Mouse (Mus musculus) gonadal fat pad, adult 2 months (tissue): ENCODE data around the gene Scgb3a1. TPM values are rescaled to one million over a fixed set of nuclear protein-coding genes. Genes with fewer than 3 reads are reported as not detected.

Source experiments
- DNase-seq: peaks from one replicate; pipeline ENCODE4 v3.0.0-alpha.2; 2012; ENCODE audit warnings: low read depth
- polyA plus RNA-seq: library from polyadenylated mRNA; depleted of rRNA; stranded (reverse); fragments of >200 nt; gene quantifications from 2 replicates; pipeline ENCODE4 v1.2.3, GENCODE M21; 2012; rRNA removed

Scgb3a1 gene
- polyA plus RNA-seq = not detected in 2 replicates

- DNase-seq = no peak
Observed at GRCm38 (mm10) chr11:49663310-49663709, at the start of gene Scgb3a1. Gene Scgb3a1, plus strand, starts transcription at chr11:49663610.

DNA sequence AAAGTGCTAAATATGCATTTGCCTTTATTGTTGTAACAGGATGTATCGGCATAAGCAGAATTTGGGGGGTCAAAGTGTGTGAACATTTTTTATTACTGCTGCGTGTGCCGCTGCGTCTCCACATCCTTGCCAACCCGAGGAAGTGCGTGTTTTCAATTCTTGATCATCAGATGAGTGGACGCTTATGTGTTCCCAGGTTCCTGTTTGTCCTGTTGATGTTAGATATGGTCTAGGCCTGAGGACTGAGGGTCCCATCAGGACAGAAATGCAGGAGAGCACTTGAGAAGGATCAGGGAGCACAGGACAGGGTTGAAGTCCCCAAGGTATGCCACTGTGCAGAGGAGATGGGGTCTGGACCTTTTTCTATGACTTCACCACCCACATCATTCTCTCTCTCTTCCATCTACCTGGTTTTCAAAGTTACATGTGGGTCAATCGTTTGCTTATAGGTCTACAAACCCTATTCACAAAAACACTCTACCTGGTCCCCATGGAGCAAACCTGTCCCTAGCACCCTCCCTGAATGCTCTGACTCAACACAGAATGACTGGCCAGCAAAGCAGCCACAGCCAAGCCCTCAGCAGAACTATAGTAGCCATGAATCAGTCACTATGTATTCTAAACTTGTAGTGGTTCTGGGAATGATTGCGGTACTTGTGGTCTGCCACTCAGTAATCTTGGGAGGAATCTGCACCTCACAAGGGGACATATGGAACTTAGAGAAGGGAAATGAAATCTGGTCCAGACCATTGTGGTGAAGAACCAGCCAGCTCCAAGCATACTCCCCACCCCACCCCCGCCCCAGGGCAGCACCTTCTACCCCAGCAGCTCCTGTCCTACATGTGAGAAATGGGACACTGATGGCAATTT is 47.3 kb upstream of the Scgb3a1 start:
- DNase-seq = no peak

GRCm38 (mm10) chr11:49618476-49618875 is 44.9 kb upstream of the Scgb3a1 start:
- DNase-seq = no peak

GRCm38 (mm10) chr11:49621953-49622352 is 41.5 kb upstream of the Scgb3a1 start:
- DNase-seq = no peak

- DNase-seq = no peak
Observed at GRCm38 (mm10) chr11:49624156-49624555, 39.3 kb upstream of the Scgb3a1 start.

DNA sequence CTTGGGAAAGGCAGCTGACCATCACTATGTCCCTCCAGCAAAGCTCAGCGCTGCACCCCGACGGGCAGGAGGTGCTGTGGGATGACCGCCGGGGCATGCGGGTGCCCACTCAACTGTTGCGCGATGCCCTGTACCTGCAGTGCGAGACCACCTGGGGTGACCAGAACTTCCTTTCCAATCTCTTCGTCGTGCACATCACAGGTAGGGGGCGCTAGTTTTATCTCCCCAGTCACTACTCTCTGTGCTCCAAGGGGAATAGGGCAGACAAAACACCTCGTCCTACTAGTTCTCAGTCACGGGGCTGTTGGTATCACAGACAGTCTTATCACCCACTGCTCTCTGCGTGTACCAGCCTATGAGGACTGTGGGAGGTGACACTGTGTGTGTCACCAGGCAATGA is 37.5 kb upstream of the Scgb3a1 start:
- DNase-seq = no peak

DNA sequence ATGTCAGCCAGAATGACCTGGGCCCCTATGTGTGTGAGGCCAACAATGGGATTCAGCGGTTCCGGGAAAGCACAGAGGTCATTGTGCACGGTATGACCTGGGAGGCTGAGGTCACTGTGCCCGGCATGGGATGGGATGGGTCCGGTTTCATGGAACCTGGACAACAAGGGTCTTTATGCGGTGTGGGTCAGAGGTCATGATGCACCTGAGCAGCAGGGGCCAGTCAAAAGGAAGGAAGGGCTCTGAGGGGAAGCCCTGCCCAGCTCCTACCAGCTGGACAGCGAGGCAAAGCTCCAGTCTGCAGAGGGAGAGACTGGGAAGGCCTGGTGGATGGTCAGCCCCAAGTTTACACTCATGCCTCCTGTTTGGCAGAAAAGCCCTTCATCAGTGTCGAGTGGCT is 36.7 kb upstream of the Scgb3a1 start:
- DNase-seq = no peak

- DNase-seq = no peak
Observed at GRCm38 (mm10) chr11:49631154-49631553, 32.3 kb upstream of the Scgb3a1 start.

DNA sequence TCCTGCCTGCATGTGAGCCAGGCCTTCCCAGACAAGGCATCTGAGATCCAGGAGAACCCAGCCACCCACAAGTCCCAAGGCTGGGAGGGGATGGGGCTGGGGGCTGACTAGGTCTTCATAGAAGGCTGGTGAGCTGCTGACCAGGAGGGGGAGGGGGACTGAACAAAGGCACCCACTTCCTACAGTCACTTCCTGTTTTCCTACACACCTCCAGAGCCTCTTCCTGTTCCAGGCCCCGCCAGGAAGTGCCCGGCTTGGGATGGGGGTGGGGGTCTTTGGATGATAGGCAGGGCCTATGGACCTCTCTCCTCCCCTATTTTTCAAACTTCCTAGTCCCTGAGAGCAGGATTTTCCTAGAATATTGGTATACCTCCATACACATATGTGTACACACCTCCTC is 31.2 kb upstream of the Scgb3a1 start:
- no peak for DNase-seq

DNA sequence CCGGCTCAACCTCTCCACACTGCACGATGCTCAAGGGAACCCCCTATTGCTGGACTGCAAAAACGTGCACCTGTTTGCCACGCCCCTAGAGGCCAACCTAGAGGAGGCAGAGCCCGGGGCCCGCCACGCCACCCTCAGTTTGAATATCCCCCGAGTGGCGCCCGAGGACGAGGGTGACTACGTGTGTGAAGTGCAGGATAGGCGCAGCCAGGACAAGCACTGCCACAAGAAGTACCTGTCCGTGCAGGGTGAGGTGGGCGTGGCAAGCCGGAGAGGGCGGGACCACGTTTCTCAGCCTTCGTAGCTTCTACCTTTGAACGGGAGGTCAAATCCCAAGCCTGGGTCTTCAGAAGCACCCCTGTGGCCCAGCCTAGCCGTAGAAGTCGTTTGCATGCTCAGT is 29.3 kb upstream of the Scgb3a1 start:
- no peak for DNase-seq

DNA sequence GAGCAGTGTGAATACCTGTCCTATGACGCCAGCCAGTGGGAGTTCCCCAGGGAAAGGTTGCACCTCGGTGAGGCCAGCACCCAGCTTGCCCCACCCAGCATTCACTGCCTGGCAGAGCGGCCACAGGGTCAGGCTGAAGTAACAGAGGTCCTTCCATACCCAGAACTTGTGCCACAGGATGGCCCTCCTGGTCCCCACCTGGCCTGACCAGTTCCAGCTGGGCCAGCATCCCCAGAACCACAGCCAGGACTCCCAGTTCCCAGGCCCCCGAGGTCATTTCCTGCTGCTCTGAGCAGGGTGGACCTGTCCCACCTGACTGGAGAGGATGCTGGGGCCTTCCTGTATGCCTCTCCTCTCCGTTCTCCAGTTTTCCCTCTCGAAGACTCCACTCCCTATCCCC is 27.7 kb upstream of the Scgb3a1 start:
- no peak for DNase-seq

DNA sequence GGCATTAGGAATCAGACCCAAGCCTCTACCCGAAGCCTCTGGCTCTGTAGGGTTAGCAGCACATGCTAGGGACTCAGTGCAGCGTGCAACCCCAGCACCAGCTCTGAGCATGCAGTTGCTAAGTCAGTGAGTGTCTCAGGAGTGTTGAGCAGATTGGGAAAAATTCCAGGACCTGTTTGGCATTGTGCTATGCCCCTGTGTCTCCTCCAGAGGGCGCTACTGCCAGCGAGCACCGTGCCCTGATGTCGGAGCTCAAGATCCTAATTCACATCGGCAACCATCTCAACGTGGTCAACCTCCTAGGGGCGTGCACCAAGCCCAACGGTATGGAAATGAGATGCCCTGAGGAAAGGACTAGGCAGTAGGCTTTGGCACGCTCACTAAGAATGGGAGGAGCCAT is 27.0 kb upstream of the Scgb3a1 start:
- DNase-seq = no peak

- DNase-seq = no peak
Observed at GRCm38 (mm10) chr11:49645677-49646076, 17.7 kb upstream of the Scgb3a1 start.

DNA sequence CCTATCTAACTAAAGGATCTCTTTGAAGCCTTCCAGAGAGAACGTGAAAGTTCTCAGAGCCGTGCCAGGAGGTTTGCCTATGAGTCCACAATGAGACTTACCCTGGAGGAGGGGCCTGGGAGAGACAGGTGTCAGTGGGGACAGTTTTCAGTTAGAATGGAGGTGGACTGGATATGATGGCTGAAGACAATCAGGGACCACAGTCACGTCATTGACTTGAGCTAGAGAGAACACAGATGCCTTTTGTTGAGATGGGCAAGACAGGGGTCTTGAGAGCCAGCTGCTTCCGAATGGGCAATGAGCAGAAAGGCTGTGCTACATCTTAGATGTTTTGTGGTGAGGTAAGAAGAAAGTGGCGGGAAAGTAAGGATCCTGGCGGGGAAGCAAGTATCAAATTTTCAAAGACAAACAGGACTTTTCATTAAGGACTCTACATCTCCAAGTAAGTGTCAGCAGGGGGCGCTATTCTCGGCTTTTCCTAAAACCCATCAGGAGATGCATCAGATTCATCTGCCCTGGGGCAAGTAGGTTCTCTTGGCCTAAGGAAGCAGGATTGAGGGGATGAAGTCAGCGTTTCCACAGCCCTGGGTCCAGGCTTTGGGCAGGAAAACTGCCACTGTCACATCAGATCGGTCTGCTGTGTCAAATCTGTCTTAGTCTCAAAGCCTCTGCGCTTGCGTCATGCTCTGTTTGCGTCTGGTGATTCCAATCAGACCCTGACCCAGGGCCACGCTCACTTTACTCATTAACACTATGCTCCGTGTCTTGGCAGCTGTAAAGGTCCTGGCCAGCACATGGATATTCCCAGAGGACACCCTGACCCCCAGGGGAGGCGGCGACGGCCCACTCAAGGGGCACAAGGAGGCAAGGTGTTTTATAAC is 13.1 kb upstream of the Scgb3a1 start:
- no peak for DNase-seq

GRCm38 (mm10) chr11:49650994-49651761 is 12.2 kb upstream of the Scgb3a1 start:
- no peak for DNase-seq

- no peak for DNase-seq
Observed at GRCm38 (mm10) chr11:49651762-49652322, 11.6 kb upstream of the Scgb3a1 start.

DNA sequence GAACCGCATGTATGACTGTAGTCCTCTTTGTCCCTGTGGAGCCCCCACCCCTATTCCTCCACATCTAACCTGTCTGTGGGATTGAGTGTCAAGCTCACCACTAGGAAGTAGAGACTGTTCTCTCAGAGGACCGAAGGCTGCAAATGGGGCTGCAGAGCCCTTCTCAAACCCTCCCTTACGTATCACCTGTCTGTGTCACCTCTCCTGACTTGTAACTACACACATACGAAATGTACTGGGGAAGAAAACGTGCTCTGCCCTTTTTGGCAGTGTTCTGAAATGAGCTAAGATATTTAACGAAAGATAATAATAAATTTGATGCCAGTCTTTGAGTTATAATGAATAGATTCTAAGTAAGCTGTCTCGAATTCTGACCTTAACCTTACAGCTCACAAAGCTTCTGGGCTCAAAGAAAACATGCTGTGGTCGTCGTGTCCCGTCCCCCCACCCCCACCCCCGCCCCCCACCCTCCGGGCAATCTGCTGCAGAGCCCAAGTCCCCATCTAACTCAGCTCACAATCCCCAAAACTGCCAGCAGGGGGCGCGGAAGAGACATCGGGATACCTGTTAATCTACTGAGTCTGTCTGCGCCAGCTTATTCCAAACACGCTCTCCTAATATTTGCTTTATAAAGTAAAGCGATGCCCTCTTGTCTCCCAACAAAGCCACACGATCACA is 10.9 kb upstream of the Scgb3a1 start:
- DNase-seq = no peak

DNA sequence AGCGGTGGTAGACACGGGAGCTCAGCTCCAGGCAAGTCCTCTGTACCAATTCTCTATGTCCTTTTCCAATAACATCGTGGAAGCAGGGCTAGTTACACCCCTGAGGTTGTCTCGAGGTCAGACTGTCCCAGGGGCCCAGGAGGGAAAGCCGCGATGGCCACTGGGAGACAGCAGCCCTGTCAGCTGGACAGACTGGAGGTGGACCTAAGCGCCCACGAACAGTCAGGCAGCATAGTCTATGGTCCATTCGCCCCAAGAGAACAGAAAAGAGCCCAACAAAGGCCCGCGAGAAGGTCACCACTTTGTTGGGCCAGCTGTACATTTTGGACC is 10.4 kb upstream of the Scgb3a1 start:
- no peak for DNase-seq

GRCm38 (mm10) chr11:49654651-49655050 is 8.8 kb upstream of the Scgb3a1 start:
- no peak for DNase-seq

- DNase-seq = no peak
Observed at GRCm38 (mm10) chr11:49655501-49655900, 7.9 kb upstream of the Scgb3a1 start.

GRCm38 (mm10) chr11:49658065-49658464 is 5.3 kb upstream of the Scgb3a1 start:
- DNase-seq = no peak
